Mouse (Mus musculus): ENCODE data around the gene Nceh1.

DNA sequence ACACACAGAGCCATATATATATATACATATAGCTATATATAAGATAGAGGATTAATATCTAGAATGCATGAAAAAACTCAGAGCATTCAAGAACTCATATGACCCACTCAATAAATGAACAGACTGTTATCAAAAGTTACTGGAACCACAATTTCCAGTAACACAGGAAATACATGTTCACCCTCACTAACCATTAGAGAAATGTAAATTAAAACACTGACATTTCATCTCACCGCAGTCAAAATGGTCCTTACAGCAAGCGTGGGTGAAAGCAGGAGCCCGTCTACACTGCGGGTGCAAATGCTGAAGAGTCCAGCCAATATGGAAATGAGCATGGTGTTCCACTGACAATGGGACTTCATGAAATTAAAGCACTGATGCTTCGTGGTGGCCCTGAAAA is 147.9 kb downstream of the Nceh1 start:
- no peak for TF ChIP-seq MYC (IDR thresholded peaks at IDR 0.05; ENCODE audit: low read depth, low read length)
- TF ChIP-seq ZNF384 (IDR thresholded peaks at IDR 0.05; ENCODE audit: low read depth, low read length): no peak
- TF ChIP-seq MAX (IDR thresholded peaks at IDR 0.05; ENCODE audit: low read length): no peak
- no peak for TF ChIP-seq CTCF (IDR thresholded peaks at IDR 0.05 in 2 of 3, conservative IDR thresholded peaks at IDR 0.05 in 1 of 3; ENCODE audit: control insufficient read depth in 1 of 3, insufficient read depth in 1 of 3, low read depth in 2 of 3, low read length in 3 of 3, poor library complexity in 1 of 3, severe bottlenecking in 1 of 3)
- no peak for TF ChIP-seq NELFE (IDR thresholded peaks at IDR 0.05; ENCODE audit: low read depth, low read length)
- no peak for TF ChIP-seq HCFC1 (IDR thresholded peaks at IDR 0.05; ENCODE audit: low read depth, low read length)
- no peak for TF ChIP-seq SMC3 (IDR thresholded peaks at IDR 0.05; ENCODE audit: low read depth, low read length)
- no peak for TF ChIP-seq MXI1 (IDR thresholded peaks at IDR 0.05; ENCODE audit: low read depth, low read length)
- no peak for TF ChIP-seq NRF1 (IDR thresholded peaks at IDR 0.05; ENCODE audit: insufficient read depth, low read depth, low read length, poor library complexity, severe bottlenecking)
- TF ChIP-seq ZKSCAN1 (IDR thresholded peaks at IDR 0.05; ENCODE audit: low read depth, low read length): no peak
- no peak for TF ChIP-seq CHD2 (IDR thresholded peaks at IDR 0.05; ENCODE audit: low read length)
- TF ChIP-seq USF1 (IDR thresholded peaks at IDR 0.05; ENCODE audit: low read depth, low read length): no peak

Measured in MEL (cell line).